Mouse (Mus musculus): ENCODE results near the gene Pdzd7. TPM values are rescaled to one million over a fixed set of nuclear protein-coding genes. Genes with fewer than 3 reads are reported as not detected.

The Pdzd7 gene
- 0.21 and 0.33 TPM in 2 replicates for polyA plus RNA-seq (2015; fragmentation: Nextera tagmentation; extraction: Ambion mirVana)

GRCm38 (mm10) chr19:45045651-45046050, at the start of gene Pdzd7:
Gene Pdzd7, minus strand, starts transcription at chr19:45045717.
- H3K36me3 ChIP-seq (ENCODE audit: control insufficient read depth, insufficient read depth, low read length), result no peaks in the 10 kb centered on the region
- peak within 1 kb of the TSS; percentile 58 for H3K4me3 ChIP-seq (ENCODE audit: low read length)
- peak within 1 kb of the TSS; percentile 69 for H3K9ac ChIP-seq (ENCODE audit: low read length)
- peaks cover 17% of the 10 kb centered on the region for H3K27me3 ChIP-seq (ENCODE audit: control insufficient read depth, insufficient read depth, low read depth, low read length)
- H3K9me3 ChIP-seq (ENCODE audit: control insufficient read depth, low read length), result no peaks in the 10 kb centered on the region
- ATAC-seq (ENCODE audit: low read depth), result no peak
- peaks cover 20% of the 10 kb centered on the region for H3K4me1 ChIP-seq (replicated peaks; ENCODE audit: control insufficient read depth, insufficient read depth, low read length)
- no peak within 1 kb of the TSS for H3K27ac ChIP-seq (ENCODE audit: low read length)
- 76% methylated on average over 5 of the region's 5 CpGs for WGBS
- H3K4me2 ChIP-seq (ENCODE audit: low read depth, low read length), result peak within 1 kb of the TSS; percentile 79

GRCm38 (mm10) chr19:45081841-45082550, 36.5 kb upstream of the Pdzd7 start:
- no peak for ATAC-seq (ENCODE audit: low read depth)
- peaks cover 34% of the 10 kb centered on the region for H3K4me1 ChIP-seq (replicated peaks; ENCODE audit: control insufficient read depth, insufficient read depth, low read length)

GRCm38 (mm10) chr19:45081279-45081678, 35.8 kb upstream of the Pdzd7 start:
- Histone ChIP-seq H3K27me3 (ENCODE audit: control insufficient read depth, insufficient read depth, low read depth, low read length) (peaks cover 54% of the 10 kb centered on the region), H3K9ac (ENCODE audit: low read length) (0 out of 2 replicates have a peak overlapping the region, but pooled peaks have one; percentile 4), H3K36me3 (ENCODE audit: control insufficient read depth, insufficient read depth, low read length) (no peaks in the 10 kb centered on the region), H3K27ac (ENCODE audit: low read length) (no peak overlapping the region), H3K4me2 (ENCODE audit: low read depth, low read length) (peak overlapping the region; percentile 44), H3K4me1 (replicated peaks; ENCODE audit: control insufficient read depth, insufficient read depth, low read length) (peaks cover 41% of the 10 kb centered on the region), H3K4me3 (ENCODE audit: low read length) (peak overlapping the region; percentile 19; the same call in 1 of the 2 replicates), H3K9me3 (ENCODE audit: control insufficient read depth, low read length) (no peaks in the 10 kb centered on the region)
- WGBS, result 0% methylated on average over 5 of the region's 5 CpGs
- no peak for ATAC-seq (ENCODE audit: low read depth)

More at GRCm38 (mm10) chr19:45081841-45082550, 36.5 kb upstream of the Pdzd7 start:
- Histone ChIP-seq H3K27ac (ENCODE audit: low read length) (no peak overlapping the region), H3K4me2 (ENCODE audit: low read depth, low read length) (no peak overlapping the region), H3K9ac (ENCODE audit: low read length) (no peak overlapping the region), H3K27me3 (ENCODE audit: control insufficient read depth, insufficient read depth, low read depth, low read length) (peaks cover 49% of the 10 kb centered on the region), H3K4me3 (ENCODE audit: low read length) (no peak overlapping the region), H3K9me3 (ENCODE audit: control insufficient read depth, low read length) (no peaks in the 10 kb centered on the region), H3K36me3 (ENCODE audit: control insufficient read depth, insufficient read depth, low read length) (no peaks in the 10 kb centered on the region)
- 19% methylated on average over 11 of the region's 11 CpGs for WGBS

- H3K27ac ChIP-seq (ENCODE audit: low read length), result no peak overlapping the region
- no peaks in the 10 kb centered on the region for H3K36me3 ChIP-seq (ENCODE audit: control insufficient read depth, insufficient read depth, low read length)
- 1% methylated on average over 17 of the region's 17 CpGs for WGBS
- H3K9me3 ChIP-seq (ENCODE audit: control insufficient read depth, low read length), result no peaks in the 10 kb centered on the region
- peaks cover 46% of the 10 kb centered on the region for H3K4me1 ChIP-seq (replicated peaks; ENCODE audit: control insufficient read depth, insufficient read depth, low read length)
- ATAC-seq (ENCODE audit: low read depth), result no peak
- H3K9ac ChIP-seq (ENCODE audit: low read length), result peak overlapping the region; percentile 34; the same call in 1 of the 2 replicates
- peak overlapping the region; percentile 36 for H3K4me3 ChIP-seq (ENCODE audit: low read length)
- peak overlapping the region; percentile 60 for H3K4me2 ChIP-seq (ENCODE audit: low read depth, low read length)
- peaks cover 57% of the 10 kb centered on the region for H3K27me3 ChIP-seq (ENCODE audit: control insufficient read depth, insufficient read depth, low read depth, low read length)
Measured at GRCm38 (mm10) chr19:45080711-45081110, 35.2 kb upstream of the Pdzd7 start.

- Histone ChIP-seq H3K36me3 (ENCODE audit: control insufficient read depth, insufficient read depth, low read length) (no peaks in the 10 kb centered on the region), H3K27me3 (ENCODE audit: control insufficient read depth, insufficient read depth, low read depth, low read length) (peaks cover 57% of the 10 kb centered on the region), H3K27ac (ENCODE audit: low read length) (peak overlapping the region; percentile 18), H3K9ac (ENCODE audit: low read length) (peak overlapping the region; percentile 42), H3K4me1 (replicated peaks; ENCODE audit: control insufficient read depth, insufficient read depth, low read length) (peaks cover 50% of the 10 kb centered on the region), H3K4me3 (ENCODE audit: low read length) (peak overlapping the region; percentile 36), H3K9me3 (ENCODE audit: control insufficient read depth, low read length) (no peaks in the 10 kb centered on the region), H3K4me2 (ENCODE audit: low read depth, low read length) (peak overlapping the region; percentile 60)
- ATAC-seq (ENCODE audit: low read depth), result peak; percentile 60
- WGBS, result 1% methylated on average over 45 of the region's 45 CpGs
Measured at GRCm38 (mm10) chr19:45079769-45080515, 34.4 kb upstream of the Pdzd7 start.

- Histone ChIP-seq H3K4me1 (replicated peaks; ENCODE audit: control insufficient read depth, insufficient read depth, low read length) (peaks cover 50% of the 10 kb centered on the region), H3K36me3 (ENCODE audit: control insufficient read depth, insufficient read depth, low read length) (no peaks in the 10 kb centered on the region), H3K4me2 (ENCODE audit: low read depth, low read length) (peak overlapping the region; percentile 60), H3K27ac (ENCODE audit: low read length) (peak overlapping the region; percentile 18; the same call in 1 of the 2 replicates), H3K27me3 (ENCODE audit: control insufficient read depth, insufficient read depth, low read depth, low read length) (peaks cover 57% of the 10 kb centered on the region), H3K9ac (ENCODE audit: low read length) (peak overlapping the region; percentile 42), H3K9me3 (ENCODE audit: control insufficient read depth, low read length) (no peaks in the 10 kb centered on the region), H3K4me3 (ENCODE audit: low read length) (peak overlapping the region; percentile 36)
- peak; percentile 18; the same call in 1 of the 2 replicates for ATAC-seq (ENCODE audit: low read depth)
- WGBS, result 8% methylated on average over 17 of the region's 17 CpGs
Measured at GRCm38 (mm10) chr19:45078971-45079764, 33.7 kb upstream of the Pdzd7 start.

GRCm38 (mm10) chr19:45077742-45078645, 32.5 kb upstream of the Pdzd7 start:
- Histone ChIP-seq H3K9ac (ENCODE audit: low read length) (no peak overlapping the region), H3K4me3 (ENCODE audit: low read length) (no peak overlapping the region), H3K27ac (ENCODE audit: low read length) (no peak overlapping the region), H3K4me1 (replicated peaks; ENCODE audit: control insufficient read depth, insufficient read depth, low read length) (peaks cover 53% of the 10 kb centered on the region), H3K4me2 (ENCODE audit: low read depth, low read length) (no peak overlapping the region), H3K9me3 (ENCODE audit: control insufficient read depth, low read length) (no peaks in the 10 kb centered on the region), H3K27me3 (ENCODE audit: control insufficient read depth, insufficient read depth, low read depth, low read length) (peaks cover 50% of the 10 kb centered on the region), H3K36me3 (ENCODE audit: control insufficient read depth, insufficient read depth, low read length) (no peaks in the 10 kb centered on the region)
- WGBS, result 9% methylated on average over 20 of the region's 20 CpGs
- ATAC-seq (ENCODE audit: low read depth), result no peak

Data from lung, embryonic 16.5 days (tissue).